Mouse (Mus musculus): ENCODE data around the gene Ltbp2.

DNA sequence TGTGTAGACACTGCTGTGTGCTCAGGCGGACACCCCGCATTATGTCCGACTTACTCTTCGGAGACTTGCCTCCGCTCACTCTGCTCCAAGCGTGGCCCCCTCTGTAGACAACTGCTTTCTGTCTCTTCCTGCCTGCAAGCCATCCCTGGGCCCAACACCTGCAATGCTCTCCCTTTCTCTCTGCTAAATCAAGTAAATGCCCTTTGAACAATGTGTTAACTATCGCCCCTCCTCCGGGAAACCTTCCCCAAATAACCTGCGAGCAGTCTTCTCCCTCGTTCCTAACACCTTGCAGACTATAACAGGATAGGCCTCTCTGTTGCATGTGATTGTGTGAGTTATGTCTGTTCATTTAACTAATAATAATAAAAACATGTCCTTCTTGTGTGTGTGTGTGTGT, 132.8 kb downstream of the Ltbp2 start:
- no peak for TF ChIP-seq CTCF (IDR thresholded peaks at IDR 0.05; ENCODE audit: low read depth)
- no peak for TF ChIP-seq EP300 (optimal IDR thresholded peaks at IDR 0.05)
